Mouse (Mus musculus) liver, embryonic 14.5 days (tissue): ENCODE results near the gene Iqcb1.

ENCODE experiments used
- CTCF ChIP-seq: IDR thresholded peaks from 2 replicates; pipeline ENCODE4 v1.5.1; 2016; ENCODE audit warnings: antibody characterized with exemption, low read depth, control low read depth
- EP300 ChIP-seq: IDR thresholded peaks from 2 replicates; pipeline ENCODE4 v1.6.1; 2016; ENCODE audit warnings: antibody characterized with exemption, low read depth

DNA sequence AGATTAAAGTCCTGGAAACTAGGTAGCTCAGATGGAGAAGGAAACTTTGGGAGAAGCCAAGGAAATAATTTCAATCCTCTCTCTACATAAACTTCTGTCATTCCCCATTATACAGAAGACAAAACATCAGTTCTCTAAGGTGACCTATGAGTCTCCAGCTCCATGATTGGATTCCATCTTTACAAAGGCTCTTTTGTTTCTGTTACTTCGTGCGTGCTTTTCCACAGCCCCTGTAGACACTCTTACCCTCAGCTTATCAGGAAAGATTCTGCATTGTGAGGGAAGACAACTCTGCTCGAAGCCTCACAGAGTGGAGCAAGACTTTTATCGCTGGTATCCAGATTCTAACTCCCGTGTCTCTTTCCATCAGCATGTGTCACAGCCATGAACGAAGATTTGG is 8.2 kb upstream of the Iqcb1 start:
- TF ChIP-seq CTCF (no peak), EP300 (no peak)
